Mouse (Mus musculus) kidney, postnatal 0 days (tissue): ENCODE results near the gene Arl5c. TPM values are rescaled to one million over a fixed set of nuclear protein-coding genes. Genes with fewer than 3 reads are reported as not detected.

Experiments
- ATAC-seq: fragments of 200-750 bp; cut with Nextera tagmentation; replicated peaks from 2 replicates; pipeline ENCODE4 v1.8.0; 2017; ENCODE audit warnings: low read depth, moderate number of reproducible peaks, moderate TSS enrichment, moderate library complexity; ENCODE audit not compliant: low FRiP score
- DNase-seq: peaks from one replicate; pipeline ENCODE4 v3.0.0-alpha.2; 2016; ENCODE audit warnings: low spot score
- H3K27ac ChIP-seq: fragments of 300-500 bp; sonication (generic); 2 replicates; pipeline ENCODE4 v1.5.1; 2014; ENCODE audit warnings: mild to moderate bottlenecking
- H3K27me3 ChIP-seq: fragments of 300-500 bp; sonication (generic); 2 replicates; pipeline ENCODE4 v1.6.1; 2014; ENCODE audit warnings: low read length, mixed read lengths; ENCODE audit not compliant: insufficient read depth
- H3K36me3 ChIP-seq: fragments of 300-500 bp; sonication (generic); 2 replicates; pipeline ENCODE4 v1.6.1; 2014; ENCODE audit warnings: low read length, mixed read lengths; ENCODE audit not compliant: insufficient read depth
- H3K4me1 ChIP-seq: fragments of 300-500 bp; sonication (generic); replicated peaks from 2 replicates; pipeline ENCODE4 v1.6.1; 2014; ENCODE audit warnings: antibody characterized with exemption, low read length, mixed read lengths; ENCODE audit not compliant: insufficient read depth
- H3K4me2 ChIP-seq: fragments of 300-500 bp; sonication (generic); 2 replicates; pipeline ENCODE4 v1.6.1; 2014; ENCODE audit warnings: mild to moderate bottlenecking, low read length, moderate library complexity, mixed read lengths
- H3K4me3 ChIP-seq: fragments of 300-500 bp; sonication (generic); replicated peaks from 2 replicates; pipeline ENCODE4 v1.5.1; 2014; ENCODE audit warnings: low read depth, low read length
- H3K9ac ChIP-seq: fragments of 300-500 bp; sonication (generic); 2 replicates; pipeline ENCODE4 v1.6.1; 2014; ENCODE audit warnings: low read depth, low read length
- H3K9me3 ChIP-seq: fragments of 300-500 bp; sonication (generic); replicated peaks from 2 replicates; pipeline ENCODE4 v1.6.1; 2016; ENCODE audit warnings: low read length, inconsistent platforms, mixed read lengths
- CTCF ChIP-seq: IDR thresholded peaks from 2 replicates; pipeline ENCODE4 v1.5.1; 2016; ENCODE audit warnings: antibody characterized with exemption, low read depth, mild to moderate bottlenecking, moderate library complexity
- WGBS: fragments of 180-500 bp; shearing (Covaris S2); extraction: QIAGEN DNeasy Blood & Tissue Kit; methylation state at CpG from one replicate; pipeline ENCODE4 v1.1.7; 2014; 5-methylcytosine and 5-hydroxymethylcytosine counted together
- polyA plus RNA-seq: library from polyadenylated mRNA; unstranded; fragments of >200 nt; fragmentation: Nextera tagmentation; extraction: Ambion mirVana; gene quantifications from 2 replicates; pipeline ENCODE4 v1.2.1, GENCODE M21; 2015

Arl5c gene
- polyA plus RNA-seq, 1 experiment from 2014 or later, result 2.0 TPM

DNA sequence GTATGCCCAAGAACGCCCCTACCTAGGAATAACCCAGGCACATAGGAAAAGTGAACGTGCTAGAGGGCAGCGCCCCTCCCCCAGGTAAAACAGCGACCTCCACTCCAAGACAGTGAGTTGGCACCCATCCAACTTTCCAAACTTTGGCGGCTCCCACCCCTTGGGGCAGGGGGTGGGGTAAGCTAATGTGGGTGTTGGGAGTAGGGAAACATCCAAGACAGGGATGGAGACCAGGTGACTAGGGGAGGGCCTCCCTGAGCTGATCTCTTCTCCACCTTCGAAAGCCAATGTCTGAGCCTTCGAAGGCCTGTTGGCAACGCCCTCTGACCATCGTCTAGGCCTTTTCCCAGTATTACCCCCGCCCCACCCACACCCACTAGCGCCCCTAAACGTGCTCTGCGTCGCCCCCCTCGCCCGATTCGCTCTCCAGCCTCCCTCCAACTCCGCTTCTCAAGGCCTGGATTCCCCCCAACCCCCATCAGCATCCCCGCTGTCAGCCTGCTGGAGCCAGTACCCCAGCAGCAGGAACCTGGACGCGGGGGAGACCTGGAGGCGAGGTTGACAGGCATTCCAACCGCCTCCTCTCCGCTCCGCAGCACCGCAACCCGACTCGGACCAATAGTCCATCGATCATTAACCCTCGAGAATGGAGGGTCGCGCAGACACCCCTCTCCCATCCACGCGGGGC lies 25.7 kb upstream of the Arl5c start:
- peak overlapping the region; percentile 95 for H3K27ac ChIP-seq
- H3K27me3 ChIP-seq, result no peaks in the 10 kb centered on the region
- ATAC-seq (peak; percentile 37), DNase-seq (peak; percentile 78)
- H3K9me3 ChIP-seq, result no peaks in the 10 kb centered on the region
- H3K4me1 ChIP-seq, result peaks cover 15% of the 10 kb centered on the region
- TF ChIP-seq CTCF, result 0 out of 2 replicates have a peak, but pooled peaks have one; percentile 8
- H3K4me2 ChIP-seq, result peak overlapping the region; percentile 96
- peak overlapping the region; percentile 81 for H3K9ac ChIP-seq
- 3% methylated on average over 33 of the region's 34 CpGs for WGBS
- H3K36me3 ChIP-seq, result peaks cover 13% of the 10 kb centered on the region; the same call in 1 of the 2 replicates
- H3K4me3 ChIP-seq, result peak overlapping the region; percentile 71

DNA sequence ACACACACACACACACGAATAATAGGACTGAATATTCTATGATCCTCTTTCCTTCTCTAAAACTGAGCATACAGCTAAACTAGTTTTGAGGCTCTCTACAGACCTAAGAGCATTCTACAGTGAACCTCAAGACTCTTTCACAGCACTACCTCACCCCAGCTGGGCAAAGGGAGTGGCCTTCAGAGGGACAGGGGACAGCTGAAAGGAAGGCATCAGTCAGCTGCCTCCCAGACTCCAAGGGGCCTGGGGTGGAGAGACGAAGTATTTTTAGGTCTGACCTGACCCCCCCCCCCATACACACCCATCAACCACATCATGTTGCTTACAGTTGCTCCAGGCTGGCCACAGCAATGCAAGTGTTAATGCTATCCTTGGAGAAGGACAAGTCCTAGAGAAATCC lies 25.1 kb upstream of the Arl5c start:
- TF ChIP-seq CTCF, result no peak
- H3K9ac ChIP-seq, result peak overlapping the region; percentile 81; the same call in 1 of the 2 replicates
- no peak for ATAC-seq
- H3K27me3 ChIP-seq, result no peaks in the 10 kb centered on the region
- no peak overlapping the region for H3K27ac ChIP-seq
- peak overlapping the region; percentile 96 for H3K4me2 ChIP-seq
- WGBS, result 24% methylated on average over 2 of the region's 2 CpGs
- peak overlapping the region; percentile 71 for H3K4me3 ChIP-seq
- peaks cover 15% of the 10 kb centered on the region for H3K4me1 ChIP-seq
- DNase-seq, result no peak
- no peaks in the 10 kb centered on the region for H3K9me3 ChIP-seq
- H3K36me3 ChIP-seq, result peaks cover 15% of the 10 kb centered on the region; the same call in 1 of the 2 replicates

DNA sequence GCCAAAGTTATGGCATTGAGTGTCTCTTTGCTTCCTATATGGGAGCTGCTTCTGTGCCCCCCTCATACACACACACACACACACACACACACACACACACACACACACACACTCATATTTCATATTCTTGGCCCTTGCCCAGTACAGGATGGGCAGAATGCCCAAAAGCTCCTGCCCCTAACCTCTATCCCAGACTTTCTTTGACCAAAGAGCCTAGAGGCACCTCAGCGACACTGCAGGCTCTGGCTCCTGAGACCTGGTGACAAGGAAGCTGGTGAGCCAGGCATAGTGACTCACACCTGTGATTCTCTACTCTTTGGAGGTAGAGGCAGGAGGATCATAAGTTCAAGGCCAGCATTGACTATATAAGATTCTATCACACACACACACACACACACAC lies 24.7 kb upstream of the Arl5c start:
- H3K4me3 ChIP-seq, result no peak overlapping the region
- WGBS, result 37% methylated on average over 1 of the region's 1 CpGs
- no peak for ATAC-seq
- no peak overlapping the region for H3K9ac ChIP-seq
- peak; percentile 12; the same call in 1 of the 2 replicates for TF ChIP-seq CTCF
- H3K27me3 ChIP-seq, result no peaks in the 10 kb centered on the region
- H3K27ac ChIP-seq, result no peak overlapping the region
- peak overlapping the region; percentile 96; the same call in 1 of the 2 replicates for H3K4me2 ChIP-seq
- no peaks in the 10 kb centered on the region for H3K9me3 ChIP-seq
- H3K36me3 ChIP-seq, result peaks cover 19% of the 10 kb centered on the region; the same call in 1 of the 2 replicates
- peaks cover 11% of the 10 kb centered on the region for H3K4me1 ChIP-seq
- DNase-seq, result no peak

DNA sequence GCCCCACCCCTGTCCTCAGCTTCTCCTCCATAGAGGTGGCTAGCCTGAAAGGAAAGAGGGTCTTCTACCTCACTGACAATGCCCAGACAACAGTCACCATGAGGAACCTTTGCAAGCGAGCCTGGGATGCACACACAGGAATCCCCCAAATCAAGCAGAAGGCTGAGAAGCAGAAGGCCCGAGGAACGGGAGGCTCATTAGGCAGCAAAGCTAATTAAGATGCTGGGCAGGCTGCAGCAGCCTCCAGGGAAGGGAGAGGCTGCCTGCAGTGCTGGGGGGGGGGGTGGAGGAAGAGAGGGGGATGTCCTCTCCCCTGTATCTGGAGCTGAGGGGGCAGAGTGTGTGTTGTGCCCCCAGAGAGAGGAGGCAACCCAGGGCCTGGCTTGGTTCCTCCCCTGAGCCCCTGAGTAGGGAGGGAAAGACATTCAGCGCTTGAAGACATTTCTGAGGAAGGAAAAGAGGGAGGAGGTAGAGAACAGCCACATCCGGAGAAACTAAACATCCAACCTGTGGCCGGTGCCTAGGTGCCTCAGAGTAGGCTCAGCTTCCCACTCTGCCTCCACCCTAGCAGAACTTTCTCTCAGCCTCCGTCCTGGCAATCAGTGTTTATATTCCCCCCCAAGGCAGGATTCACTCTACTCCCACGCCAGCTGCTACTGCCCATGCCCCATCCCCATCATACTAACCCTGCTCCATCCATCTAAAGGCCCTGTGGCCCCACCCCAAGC lies 24.1 kb upstream of the Arl5c start:
- H3K4me1 ChIP-seq, result peaks cover 9% of the 10 kb centered on the region
- H3K36me3 ChIP-seq, result peaks cover 21% of the 10 kb centered on the region
- 37% methylated on average over 8 of the region's 8 CpGs for WGBS
- no peak for TF ChIP-seq CTCF
- H3K4me3 ChIP-seq, result no peak overlapping the region
- H3K9me3 ChIP-seq, result no peaks in the 10 kb centered on the region
- H3K27me3 ChIP-seq, result no peaks in the 10 kb centered on the region
- ATAC-seq (no peak), DNase-seq (no peak)
- no peak overlapping the region for H3K9ac ChIP-seq
- no peak overlapping the region for H3K27ac ChIP-seq
- peak overlapping the region; percentile 28 for H3K4me2 ChIP-seq

DNA sequence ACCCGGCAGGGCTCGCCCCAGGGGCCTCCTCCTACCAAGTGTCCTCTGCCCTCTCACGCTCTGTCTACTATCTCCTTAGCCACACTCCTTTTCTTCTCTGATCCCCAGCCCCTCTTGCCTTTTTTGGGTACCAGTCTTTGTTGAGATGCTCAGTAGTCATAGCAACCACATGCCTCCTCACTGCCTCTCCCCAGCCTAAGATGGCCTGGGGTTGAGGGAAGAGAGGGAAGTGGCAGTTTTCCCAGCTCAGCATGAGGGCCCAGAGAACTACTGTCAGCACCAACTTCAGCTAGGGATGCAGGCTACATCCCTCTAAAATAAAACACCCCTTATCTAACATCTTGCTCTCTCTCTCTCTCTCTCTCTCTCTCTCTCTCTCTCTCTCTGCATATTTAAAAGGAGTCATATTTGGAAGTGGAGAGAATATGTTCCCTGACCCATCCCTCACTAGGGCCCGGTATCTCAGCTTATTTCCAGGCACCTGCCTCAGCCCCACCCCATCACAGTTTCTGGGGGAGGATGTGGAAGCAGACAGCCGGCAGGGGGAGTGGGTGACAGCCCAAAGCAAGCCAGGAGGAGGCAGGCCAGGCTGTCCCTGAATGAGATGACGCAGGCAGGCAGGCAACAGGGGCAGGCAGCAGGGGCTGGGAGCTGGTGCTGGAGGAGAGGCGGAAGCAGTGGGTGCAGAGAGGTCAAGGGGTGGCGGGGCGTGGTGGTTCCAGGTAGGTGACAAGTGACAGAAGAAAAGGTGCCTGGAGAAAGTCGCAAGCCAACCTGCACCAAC lies 23.1 kb upstream of the Arl5c start:
- Histone ChIP-seq H3K4me2 (0 out of 2 replicates have a peak overlapping the region, but pooled peaks have one; percentile 18), H3K4me1 (peaks cover 9% of the 10 kb centered on the region), H3K4me3 (no peak overlapping the region), H3K9ac (no peak overlapping the region), H3K27me3 (no peaks in the 10 kb centered on the region), H3K36me3 (peaks cover 29% of the 10 kb centered on the region), H3K27ac (no peak overlapping the region), H3K9me3 (no peaks in the 10 kb centered on the region)
- no peak for ATAC-seq
- peak; percentile 69 for DNase-seq
- 38% methylated on average over 10 of the region's 10 CpGs for WGBS
- peak; percentile 69 for TF ChIP-seq CTCF

DNA sequence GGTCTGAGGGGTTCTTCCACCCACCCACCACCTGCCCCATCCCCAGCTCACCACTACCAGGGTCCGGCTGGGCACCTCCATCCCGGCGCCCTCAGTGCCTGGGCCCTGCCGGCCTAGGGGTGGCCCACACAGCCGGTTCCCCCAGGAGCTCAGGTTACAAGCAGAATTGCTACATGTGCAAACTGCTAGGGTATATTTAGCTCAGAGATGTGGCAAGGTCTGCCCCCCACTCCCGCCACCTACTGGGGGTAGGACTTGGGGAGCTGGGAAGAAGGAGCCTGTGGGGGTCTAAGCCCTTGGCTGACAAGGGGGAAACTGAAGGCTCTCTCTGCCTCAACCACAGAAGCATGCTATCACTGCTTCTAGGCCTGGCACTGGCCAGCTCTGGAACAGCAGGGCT lies 22.2 kb upstream of the Arl5c start:
- no peaks in the 10 kb centered on the region for H3K27me3 ChIP-seq
- H3K9me3 ChIP-seq, result no peaks in the 10 kb centered on the region
- H3K36me3 ChIP-seq, result peaks cover 31% of the 10 kb centered on the region
- 53% methylated on average over 6 of the region's 6 CpGs for WGBS
- peaks cover 9% of the 10 kb centered on the region for H3K4me1 ChIP-seq
- no peak for DNase-seq
- H3K4me3 ChIP-seq, result no peak overlapping the region
- H3K27ac ChIP-seq, result no peak overlapping the region
- no peak overlapping the region for H3K9ac ChIP-seq
- TF ChIP-seq CTCF, result no peak
- H3K4me2 ChIP-seq, result no peak overlapping the region
- ATAC-seq, result no peak
